Mouse (Mus musculus): ENCODE results near the gene Gbe1. TPM values are rescaled to one million over a fixed set of nuclear protein-coding genes. Genes with fewer than 3 reads are reported as not detected.

Gene Gbe1
- polyA plus RNA-seq, 1 experiment from 2014 or later: 26.6 TPM

DNA sequence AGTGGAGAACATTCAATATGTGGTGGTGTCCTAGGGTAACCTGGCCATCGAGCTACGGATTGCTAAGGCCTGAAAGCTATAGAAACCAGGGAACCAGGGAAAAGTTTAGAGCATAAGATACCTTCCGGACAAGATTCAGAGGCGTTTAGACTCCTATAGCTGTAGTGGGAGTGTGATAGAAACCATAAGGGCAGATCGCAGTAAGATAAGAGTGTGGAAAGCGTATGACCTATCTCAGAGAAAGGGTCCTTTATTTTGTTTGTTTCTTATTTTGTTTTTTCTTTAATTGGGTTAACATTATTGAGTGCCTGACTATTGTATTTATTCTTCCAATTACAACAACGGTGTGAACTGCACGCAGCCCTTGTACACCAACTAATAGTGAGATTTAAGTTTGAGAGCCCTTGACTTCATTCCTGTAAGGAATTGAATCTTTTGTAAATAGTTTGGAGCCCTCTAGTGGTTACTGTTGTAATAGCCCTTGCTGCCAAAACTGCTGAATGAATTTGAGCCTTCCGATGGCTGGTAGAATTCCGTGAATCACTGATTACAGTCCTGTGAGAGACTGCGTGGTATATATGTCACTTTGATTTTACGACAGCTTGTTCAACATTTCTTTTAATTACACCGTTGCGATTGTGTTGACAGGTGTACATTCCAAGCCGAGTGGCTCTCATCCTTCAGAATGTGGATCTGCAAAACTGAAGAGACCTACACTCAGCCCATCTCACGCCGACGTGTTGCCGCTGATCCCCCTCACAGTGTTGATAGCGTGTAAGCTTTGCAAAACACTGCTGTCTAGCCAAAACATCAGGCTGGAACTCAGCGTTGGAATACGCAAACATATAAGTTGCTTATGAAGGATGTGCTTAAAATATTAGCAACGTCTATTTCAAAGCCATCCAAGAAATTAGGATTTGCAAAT is 254.9 kb downstream of the Gbe1 start:
- Histone ChIP-seq H3K4me1 (ENCODE audit: control insufficient read depth, insufficient read depth, low read length) (no peaks in the 10 kb centered on the region), H3K36me3 (ENCODE audit: control insufficient read depth, insufficient read depth, low read length) (no peaks in the 10 kb centered on the region), H3K4me3 (ENCODE audit: low read length) (no peak overlapping the region), H3K4me2 (replicated peaks; ENCODE audit: low read depth, low read length) (no peak overlapping the region), H3K9me3 (ENCODE audit: control insufficient read depth, low read length) (no peaks in the 10 kb centered on the region), H3K27ac (ENCODE audit: low read depth, low read length) (no peak overlapping the region), H3K27me3 (ENCODE audit: control insufficient read depth, insufficient read depth, low read length) (no peaks in the 10 kb centered on the region), H3K9ac (ENCODE audit: low read depth, low read length) (no peak overlapping the region)
- ATAC-seq (ENCODE audit: low FRiP score, low TSS enrichment): peak; percentile 78; the same call in 1 of the 2 replicates
- WGBS: 58% methylated on average over 23 of the region's 23 CpGs

DNA sequence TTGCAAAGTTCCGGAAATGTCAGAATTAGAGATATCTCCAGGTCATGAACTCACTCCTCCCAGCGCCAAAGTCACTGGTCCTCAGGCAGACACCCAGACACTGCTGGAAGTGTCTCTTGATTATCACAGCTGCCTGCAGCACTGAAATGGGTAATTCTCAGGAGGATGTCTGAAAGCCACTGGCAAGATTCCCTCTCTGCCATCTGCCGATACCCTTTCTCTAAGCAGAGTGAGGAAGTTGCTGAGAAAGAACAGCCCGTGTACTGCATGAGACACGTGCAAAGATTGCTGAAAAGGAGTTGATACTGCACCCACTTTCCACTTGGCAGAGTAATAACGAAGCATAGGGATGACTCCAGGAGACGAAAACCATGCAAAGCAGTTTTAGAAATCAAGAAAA is 272.2 kb downstream of the Gbe1 start:
- Histone ChIP-seq H3K27me3 (ENCODE audit: control insufficient read depth, insufficient read depth, low read length) (no peaks in the 10 kb centered on the region), H3K4me2 (replicated peaks; ENCODE audit: low read depth, low read length) (no peak overlapping the region), H3K4me3 (ENCODE audit: low read length) (no peak overlapping the region), H3K4me1 (ENCODE audit: control insufficient read depth, insufficient read depth, low read length) (no peaks in the 10 kb centered on the region), H3K36me3 (ENCODE audit: control insufficient read depth, insufficient read depth, low read length) (no peaks in the 10 kb centered on the region), H3K9ac (ENCODE audit: low read depth, low read length) (no peak overlapping the region), H3K27ac (ENCODE audit: low read depth, low read length) (no peak overlapping the region), H3K9me3 (ENCODE audit: control insufficient read depth, low read length) (no peaks in the 10 kb centered on the region)
- no peak for ATAC-seq (ENCODE audit: low FRiP score, low TSS enrichment)
- 84% methylated on average over 7 of the region's 7 CpGs for WGBS

DNA sequence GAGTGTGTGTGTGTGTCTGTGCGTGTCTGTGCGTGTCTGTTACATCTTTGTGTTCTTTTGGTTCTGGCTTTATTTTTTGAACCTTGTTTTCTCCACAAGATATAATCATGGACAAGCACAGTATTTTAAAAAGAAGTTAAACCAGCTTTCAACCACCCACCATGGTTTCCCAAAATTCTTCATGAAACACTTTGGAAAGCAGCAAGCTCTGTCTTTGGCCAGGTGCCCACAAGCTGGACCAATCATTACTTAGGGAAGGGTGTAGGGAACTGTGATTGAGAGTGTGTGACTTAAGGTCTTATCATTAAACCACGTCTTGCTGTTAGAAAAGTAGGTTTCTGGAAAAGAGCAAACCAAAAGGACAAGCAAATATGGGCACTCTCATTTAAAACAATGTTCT is 288.6 kb downstream of the Gbe1 start:
- no peaks in the 10 kb centered on the region for H3K27me3 ChIP-seq (ENCODE audit: control insufficient read depth, insufficient read depth, low read length)
- no peaks in the 10 kb centered on the region for H3K36me3 ChIP-seq (ENCODE audit: control insufficient read depth, insufficient read depth, low read length)
- WGBS: 89% methylated on average over 3 of the region's 3 CpGs
- ATAC-seq (ENCODE audit: low FRiP score, low TSS enrichment): no peak
- no peaks in the 10 kb centered on the region for H3K9me3 ChIP-seq (ENCODE audit: control insufficient read depth, low read length)
- no peak overlapping the region for H3K4me3 ChIP-seq (ENCODE audit: low read length)
- no peak overlapping the region for H3K9ac ChIP-seq (ENCODE audit: low read depth, low read length)
- H3K27ac ChIP-seq (ENCODE audit: low read depth, low read length): no peak overlapping the region
- H3K4me2 ChIP-seq (replicated peaks; ENCODE audit: low read depth, low read length): no peak overlapping the region
- no peaks in the 10 kb centered on the region for H3K4me1 ChIP-seq (ENCODE audit: control insufficient read depth, insufficient read depth, low read length)

DNA sequence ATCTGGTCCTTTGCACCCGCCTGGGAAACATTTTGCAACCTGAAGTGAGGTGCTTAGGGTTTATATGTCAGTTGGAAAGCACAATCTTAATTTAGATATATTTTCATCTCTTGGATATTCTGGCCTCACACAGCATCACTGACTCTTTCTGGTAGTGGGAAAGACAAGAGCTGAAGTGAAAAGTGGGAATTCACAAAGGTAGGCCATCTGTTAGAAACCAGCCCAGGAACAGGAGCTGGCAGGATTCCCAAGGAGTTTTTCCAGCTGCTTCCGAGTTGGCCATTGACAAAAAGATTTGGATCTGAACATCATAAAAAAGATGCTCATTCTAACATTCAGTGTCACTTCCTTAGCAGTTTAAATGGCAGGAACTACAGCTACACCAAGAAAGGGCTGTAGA is 294.6 kb downstream of the Gbe1 start:
- no peak for ATAC-seq (ENCODE audit: low FRiP score, low TSS enrichment)
- Histone ChIP-seq H3K27me3 (ENCODE audit: control insufficient read depth, insufficient read depth, low read length) (no peaks in the 10 kb centered on the region), H3K9ac (ENCODE audit: low read depth, low read length) (no peak overlapping the region), H3K4me2 (replicated peaks; ENCODE audit: low read depth, low read length) (no peak overlapping the region), H3K4me1 (ENCODE audit: control insufficient read depth, insufficient read depth, low read length) (no peaks in the 10 kb centered on the region), H3K4me3 (ENCODE audit: low read length) (no peak overlapping the region), H3K9me3 (ENCODE audit: control insufficient read depth, low read length) (no peaks in the 10 kb centered on the region; the same call in 1 of the 2 replicates), H3K27ac (ENCODE audit: low read depth, low read length) (no peak overlapping the region), H3K36me3 (ENCODE audit: control insufficient read depth, insufficient read depth, low read length) (no peaks in the 10 kb centered on the region)
- 66% methylated on average over 2 of the region's 2 CpGs for WGBS

DNA sequence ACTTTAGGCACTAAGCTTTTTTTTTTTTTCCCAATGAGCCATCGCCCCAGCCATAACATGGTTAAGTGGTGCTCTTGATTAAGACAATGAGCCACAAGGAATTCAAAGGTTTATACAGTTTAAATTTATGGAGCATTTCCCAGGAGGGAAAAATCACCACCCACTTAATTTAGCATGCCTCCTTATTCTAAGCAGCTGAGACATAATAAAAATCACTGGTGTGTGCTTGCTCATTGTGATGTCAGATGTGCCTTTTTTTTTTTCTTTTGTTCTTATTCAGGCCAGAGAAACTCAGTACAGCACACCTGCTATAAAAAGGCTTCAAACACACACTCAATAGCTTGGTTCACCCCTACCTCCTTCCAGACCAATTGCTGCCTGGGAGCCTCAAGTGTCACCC is 303.9 kb downstream of the Gbe1 start:
- ATAC-seq (ENCODE audit: low FRiP score, low TSS enrichment): no peak; the same call in 1 of the 2 replicates

DNA sequence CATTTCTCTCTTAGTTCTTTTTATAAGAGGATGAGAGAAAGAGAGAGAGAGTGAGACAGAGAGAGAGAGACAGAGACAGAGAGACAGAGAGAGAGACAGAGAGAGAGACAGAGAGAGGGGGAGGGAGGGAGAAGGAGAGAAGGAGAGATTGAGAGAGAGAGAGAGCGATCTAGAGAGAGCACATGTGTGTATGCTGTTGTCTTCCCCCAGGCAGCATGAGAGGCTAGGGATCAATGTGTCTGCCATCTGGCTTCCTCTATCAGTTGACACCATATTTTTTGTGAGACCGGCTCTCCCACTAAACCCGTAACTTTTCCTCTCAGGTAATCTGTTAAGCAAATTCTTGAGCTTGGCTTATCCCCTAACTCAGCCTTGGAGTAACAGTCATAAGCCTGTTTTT is 304.4 kb downstream of the Gbe1 start:
- Histone ChIP-seq H3K9ac (ENCODE audit: low read depth, low read length) (no peak overlapping the region), H3K27me3 (ENCODE audit: control insufficient read depth, insufficient read depth, low read length) (no peaks in the 10 kb centered on the region)

More for the DNA sequence above, 303.9 kb downstream of the Gbe1 start:
- H3K4me2 ChIP-seq (replicated peaks; ENCODE audit: low read depth, low read length): no peak overlapping the region
- 80% methylated on average over 1 of the region's 1 CpGs for WGBS
- H3K9me3 ChIP-seq (ENCODE audit: control insufficient read depth, low read length): no peaks in the 10 kb centered on the region
- no peak overlapping the region for H3K27ac ChIP-seq (ENCODE audit: low read depth, low read length)
- H3K4me3 ChIP-seq (ENCODE audit: low read length): no peak overlapping the region
- no peak overlapping the region for H3K9ac ChIP-seq (ENCODE audit: low read depth, low read length)
- no peaks in the 10 kb centered on the region for H3K4me1 ChIP-seq (ENCODE audit: control insufficient read depth, insufficient read depth, low read length)
- no peaks in the 10 kb centered on the region for H3K27me3 ChIP-seq (ENCODE audit: control insufficient read depth, insufficient read depth, low read length)
- no peaks in the 10 kb centered on the region for H3K36me3 ChIP-seq (ENCODE audit: control insufficient read depth, insufficient read depth, low read length)

More for the DNA sequence above, 304.4 kb downstream of the Gbe1 start:
- H3K36me3 ChIP-seq (ENCODE audit: control insufficient read depth, insufficient read depth, low read length): no peaks in the 10 kb centered on the region
- WGBS: 75% methylated on average over 3 of the region's 3 CpGs
- H3K9me3 ChIP-seq (ENCODE audit: control insufficient read depth, low read length): no peaks in the 10 kb centered on the region
- no peaks in the 10 kb centered on the region for H3K4me1 ChIP-seq (ENCODE audit: control insufficient read depth, insufficient read depth, low read length)
- H3K4me3 ChIP-seq (ENCODE audit: low read length): no peak overlapping the region
- no peak for ATAC-seq (ENCODE audit: low FRiP score, low TSS enrichment)
- no peak overlapping the region for H3K4me2 ChIP-seq (replicated peaks; ENCODE audit: low read depth, low read length)
- no peak overlapping the region for H3K27ac ChIP-seq (ENCODE audit: low read depth, low read length)

Measured in kidney, embryonic 14.5 days (tissue).